Mouse (Mus musculus): ENCODE results near the gene Ece1. TPM values are rescaled to one million over a fixed set of nuclear protein-coding genes. Genes with fewer than 3 reads are reported as not detected.

The Ece1 gene
- total and polyA plus RNA-seq, 3 experiments, result 25.3 to 43.8 TPM; not detected in 1

DNA sequence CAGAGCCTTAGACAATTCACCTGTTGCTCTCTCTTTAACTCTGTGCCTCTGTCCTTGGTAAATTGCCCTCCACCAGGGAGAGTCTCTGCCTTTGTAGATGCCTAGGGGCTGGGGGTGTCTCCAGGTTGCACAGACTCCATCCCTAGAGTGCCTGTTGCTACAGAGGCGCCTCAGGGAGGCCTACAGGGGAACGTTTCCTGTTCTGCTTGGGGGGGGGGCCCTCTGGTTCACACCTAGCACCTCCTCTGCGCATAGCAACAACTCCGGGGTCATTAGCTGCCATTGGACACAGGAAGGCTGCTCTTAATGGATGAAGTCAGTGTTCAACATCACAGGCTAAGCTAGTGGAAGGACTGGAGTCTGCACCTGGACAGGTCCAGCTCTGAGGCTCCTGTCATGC lies 12.8 kb downstream of the Ece1 start:
- Histone ChIP-seq H3K9ac (ENCODE audit: control insufficient read depth, low read depth, low read length, poor library complexity, severe bottlenecking) (no peak overlapping the region), H3K27me3 (ENCODE audit: control insufficient read depth in 1 of 2, insufficient read depth in 2 of 2, low read length in 2 of 2) (no peaks in the 10 kb centered on the region), H3K27ac (ENCODE audit: control insufficient read depth, low read depth, low read length) (no peak overlapping the region), H3K4me1 (ENCODE audit: control insufficient read depth in 1 of 2, insufficient read depth in 2 of 2, low read length in 2 of 2) (peaks cover 0 to 24% of the 10 kb centered on the region in 2 experiments; a peak in 3 of 4 replicates), H3K36me3 (ENCODE audit: control insufficient read depth in 1 of 2, insufficient read depth in 2 of 2, low read length in 2 of 2) (no peaks in the 10 kb centered on the region; a peak in 1 of 4 replicates), H3K9me3 (replicated peaks; ENCODE audit: insufficient read depth, low read length) (no peaks in the 10 kb centered on the region), H3K79me2 (ENCODE audit: control insufficient read depth, insufficient read depth, low read length, poor library complexity) (no peaks in the 10 kb centered on the region), H3K4me3 (ENCODE audit: control insufficient read depth in 1 of 2, insufficient read depth in 1 of 2, low read depth in 2 of 2, low read length in 2 of 2) (no peak overlapping the region)
- TF ChIP-seq MXI1 (IDR thresholded peaks at IDR 0.05; ENCODE audit: low read depth, low read length) (no peak), CHD1 (IDR thresholded peaks at IDR 0.05; ENCODE audit: low read depth, low read length) (no peak), GATA1 (IDR thresholded peaks at IDR 0.05; ENCODE audit: low read depth, low read length) (no peak), KAT2A (conservative IDR thresholded peaks at IDR 0.05; ENCODE audit: low read depth, low read length) (no peak), TCF12 (IDR thresholded peaks at IDR 0.05; ENCODE audit: low read depth, low read length) (no peak), TAL1 (IDR thresholded peaks at IDR 0.05; ENCODE audit: low read length) (no peak), MAX (IDR thresholded peaks at IDR 0.05; ENCODE audit: low read length) (no peak), RAD21 (IDR thresholded peaks at IDR 0.05; ENCODE audit: low read depth, low read length) (no peak), ELF1 (IDR thresholded peaks at IDR 0.05; ENCODE audit: low read depth, low read length) (no peak), MYC (IDR thresholded peaks at IDR 0.05; ENCODE audit: low read depth, low read length) (no peak), MAZ (IDR thresholded peaks at IDR 0.05; ENCODE audit: low read depth, low read length) (no peak), NRF1 (IDR thresholded peaks at IDR 0.05; ENCODE audit: insufficient read depth, low read depth, low read length, poor library complexity, severe bottlenecking) (no peak), ZMIZ1 (IDR thresholded peaks at IDR 0.05; ENCODE audit: low read depth, low read length) (no peak), POLR2AphosphoS2 (IDR thresholded peaks at IDR 0.05; ENCODE audit: low read length) (no peak), BHLHE40 (IDR thresholded peaks at IDR 0.05; ENCODE audit: borderline replicate concordance, low read depth, low read length) (no peak)
- DNase-seq (ENCODE audit: low read depth, low spot score), result no peak

- Histone ChIP-seq H3K27me3 (ENCODE audit: control insufficient read depth in 1 of 2, insufficient read depth in 2 of 2, low read length in 2 of 2) (no peaks in the 10 kb centered on the region), H3K4me1 (ENCODE audit: control insufficient read depth in 1 of 2, insufficient read depth in 2 of 2, low read length in 2 of 2) (peaks cover 0 to 24% of the 10 kb centered on the region in 2 experiments; a peak in 3 of 4 replicates), H3K79me2 (ENCODE audit: control insufficient read depth, insufficient read depth, low read length, poor library complexity) (no peaks in the 10 kb centered on the region), H3K4me3 (ENCODE audit: control insufficient read depth in 1 of 2, insufficient read depth in 1 of 2, low read depth in 2 of 2, low read length in 2 of 2) (no peak overlapping the region), H3K27ac (ENCODE audit: control insufficient read depth, low read depth, low read length) (no peak overlapping the region), H3K36me3 (ENCODE audit: control insufficient read depth in 1 of 2, insufficient read depth in 2 of 2, low read length in 2 of 2) (no peaks in the 10 kb centered on the region; a peak in 1 of 4 replicates), H3K9ac (ENCODE audit: control insufficient read depth, low read depth, low read length, poor library complexity, severe bottlenecking) (no peak overlapping the region), H3K9me3 (replicated peaks; ENCODE audit: insufficient read depth, low read length) (no peaks in the 10 kb centered on the region)
- DNase-seq (ENCODE audit: low read depth, low spot score), result no peak
- TF ChIP-seq EP300 (IDR thresholded peaks at IDR 0.05; ENCODE audit: low read depth in 1 of 2, low read length in 2 of 2) (no peak), USF2 (IDR thresholded peaks at IDR 0.05; ENCODE audit: borderline replicate concordance in 1 of 2, insufficient read depth in 1 of 2, low read depth in 1 of 2, low read length in 2 of 2) (no peak), TAL1 (IDR thresholded peaks at IDR 0.05; ENCODE audit: low read length) (no peak), HCFC1 (IDR thresholded peaks at IDR 0.05; ENCODE audit: low read depth, low read length) (no peak), KAT2A (conservative IDR thresholded peaks at IDR 0.05; ENCODE audit: low read depth, low read length) (no peak), GATA1 (IDR thresholded peaks at IDR 0.05; ENCODE audit: low read depth, low read length) (no peak), CHD1 (IDR thresholded peaks at IDR 0.05; ENCODE audit: low read depth, low read length) (no peak), RAD21 (IDR thresholded peaks at IDR 0.05; ENCODE audit: low read depth, low read length) (no peak), ETS1 (IDR thresholded peaks at IDR 0.05; ENCODE audit: low read depth, low read length) (no peak), RCOR1 (IDR thresholded peaks at IDR 0.05; ENCODE audit: low read depth, low read length) (no peak), ZKSCAN1 (IDR thresholded peaks at IDR 0.05; ENCODE audit: low read depth, low read length) (no peak), SMC3 (IDR thresholded peaks at IDR 0.05; ENCODE audit: low read depth, low read length) (no peak), SIN3A (IDR thresholded peaks at IDR 0.05; ENCODE audit: low read length) (no peak)
Observed at GRCm38 (mm10) chr4:137875466-137876092, 13.5 kb downstream of the Ece1 start.
